Mouse (Mus musculus) liver, embryonic 12.5 days (tissue): ENCODE data around the gene Pygb. TPM values are rescaled to one million over a fixed set of nuclear protein-coding genes. Genes with fewer than 3 reads are reported as not detected.

Experiments used
- ATAC-seq: fragments of 200-750 bp; cut with Nextera tagmentation; 2 replicates; pipeline ENCODE4 v1.8.0; 2017; ENCODE audit warnings: moderate number of reproducible peaks, mild to moderate bottlenecking, moderate library complexity
- H3K27ac ChIP-seq: fragments of 300-500 bp; sonication (generic); 2 replicates; pipeline ENCODE4 v1.5.1; 2016; ENCODE audit warnings: mild to moderate bottlenecking
- H3K27me3 ChIP-seq: fragments of 300-500 bp; sonication (generic); replicated peaks from 2 replicates; pipeline ENCODE4 v1.6.1; 2016; ENCODE audit warnings: mild to moderate bottlenecking, moderate library complexity
- H3K36me3 ChIP-seq: fragments of 300-500 bp; sonication (generic); 2 replicates; pipeline ENCODE4 v1.6.1; 2016; ENCODE audit warnings: mild to moderate bottlenecking, moderate library complexity
- H3K4me1 ChIP-seq: fragments of 300-500 bp; sonication (generic); 2 replicates; pipeline ENCODE4 v1.6.1; 2016
- H3K4me2 ChIP-seq: fragments of 300-500 bp; sonication (generic); 2 replicates; pipeline ENCODE4 v1.6.1; 2016; ENCODE audit warnings: mild to moderate bottlenecking, moderate library complexity
- H3K4me3 ChIP-seq: fragments of 300-500 bp; sonication (generic); 2 replicates; pipeline ENCODE4 v1.5.1; 2016; ENCODE audit warnings: mild to moderate bottlenecking, moderate library complexity
- H3K9ac ChIP-seq: fragments of 300-500 bp; sonication (generic); 2 replicates; pipeline ENCODE4 v1.6.1; 2016; ENCODE audit warnings: mild to moderate bottlenecking, moderate library complexity
- H3K9me3 ChIP-seq: fragments of 300-500 bp; sonication (generic); replicated peaks from 2 replicates; pipeline ENCODE4 v1.6.1; 2016; ENCODE audit warnings: mild to moderate bottlenecking, moderate library complexity
- WGBS: fragments of 180-500 bp; shearing (Covaris S2); methylation state at CpG from one replicate; pipeline ENCODE4 v1.1.7; 2016; ENCODE audit not compliant: insufficient replicate concordance; 5-methylcytosine and 5-hydroxymethylcytosine counted together
- polyA plus RNA-seq: library from polyadenylated mRNA; unstranded; fragments of >200 nt; fragmentation: Nextera tagmentation; extraction: Ambion mirVana; gene quantifications from 2 replicates; pipeline ENCODE4 v1.2.1, GENCODE M21; 2016

Gene Pygb
- polyA plus RNA-seq, 1 experiment from 2014 or later, result 34.0 TPM

- H3K9me3 ChIP-seq, result no peaks in the 10 kb centered on the region
- peaks cover 88% of the 10 kb centered on the region for H3K36me3 ChIP-seq
- H3K4me3 ChIP-seq, result no peak overlapping the region
- H3K27ac ChIP-seq, result no peak overlapping the region
- no peak overlapping the region for H3K9ac ChIP-seq
- H3K4me1 ChIP-seq, result no peaks in the 10 kb centered on the region
- H3K27me3 ChIP-seq, result no peaks in the 10 kb centered on the region
- H3K4me2 ChIP-seq, result no peak overlapping the region
- ATAC-seq, result no peak
- WGBS, result 73% methylated on average over 2 of the region's 2 CpGs
Observed at GRCm38 (mm10) chr2:150830011-150830410, 43.5 kb downstream of the Pygb start.

GRCm38 (mm10) chr2:150830911-150831441 is 44.4 kb downstream of the Pygb start:
- H3K9me3 ChIP-seq, result no peaks in the 10 kb centered on the region
- H3K4me1 ChIP-seq, result no peaks in the 10 kb centered on the region
- ATAC-seq, result no peak; the same call in 1 of the 2 replicates
- H3K27ac ChIP-seq, result no peak overlapping the region
- H3K27me3 ChIP-seq, result no peaks in the 10 kb centered on the region
- no peak overlapping the region for H3K9ac ChIP-seq
- no peak overlapping the region for H3K4me3 ChIP-seq
- H3K36me3 ChIP-seq, result peaks cover 83% of the 10 kb centered on the region
- H3K4me2 ChIP-seq, result no peak overlapping the region
- 77% methylated on average over 3 of the region's 3 CpGs for WGBS

- Histone ChIP-seq H3K36me3 (peaks cover 74% of the 10 kb centered on the region), H3K4me3 (no peak overlapping the region), H3K4me2 (no peak overlapping the region), H3K9ac (no peak overlapping the region), H3K9me3 (no peaks in the 10 kb centered on the region), H3K4me1 (no peaks in the 10 kb centered on the region), H3K27me3 (no peaks in the 10 kb centered on the region), H3K27ac (no peak overlapping the region)
- WGBS, result 84% methylated on average over 7 of the region's 7 CpGs
- no peak for ATAC-seq
Observed at GRCm38 (mm10) chr2:150832029-150832428, 45.5 kb downstream of the Pygb start.

- 79% methylated on average over 7 of the region's 7 CpGs for WGBS
- Histone ChIP-seq H3K4me2 (no peak overlapping the region), H3K36me3 (peaks cover 54% of the 10 kb centered on the region), H3K9ac (no peak overlapping the region), H3K9me3 (no peaks in the 10 kb centered on the region), H3K27me3 (no peaks in the 10 kb centered on the region), H3K4me3 (no peak overlapping the region), H3K27ac (no peak overlapping the region), H3K4me1 (peaks cover 4% of the 10 kb centered on the region; the same call in 1 of the 2 replicates)
- ATAC-seq, result no peak
Observed at GRCm38 (mm10) chr2:150834616-150835015, 48.1 kb downstream of the Pygb start.

GRCm38 (mm10) chr2:150835975-150836374 is 49.4 kb downstream of the Pygb start:
- Histone ChIP-seq H3K9ac (no peak overlapping the region), H3K4me2 (no peak overlapping the region), H3K4me1 (peaks cover 4% of the 10 kb centered on the region; the same call in 1 of the 2 replicates), H3K27me3 (no peaks in the 10 kb centered on the region), H3K9me3 (no peaks in the 10 kb centered on the region), H3K27ac (no peak overlapping the region), H3K36me3 (peaks cover 40% of the 10 kb centered on the region), H3K4me3 (no peak overlapping the region)
- no peak for ATAC-seq
- 89% methylated on average over 4 of the region's 4 CpGs for WGBS

GRCm38 (mm10) chr2:150836906-150837305 is 50.4 kb downstream of the Pygb start:
- Histone ChIP-seq H3K4me3 (no peak overlapping the region), H3K36me3 (peaks cover 31% of the 10 kb centered on the region), H3K4me2 (no peak overlapping the region), H3K9ac (no peak overlapping the region), H3K27ac (no peak overlapping the region), H3K27me3 (no peaks in the 10 kb centered on the region), H3K4me1 (peaks cover 4% of the 10 kb centered on the region; the same call in 1 of the 2 replicates), H3K9me3 (no peaks in the 10 kb centered on the region)
- ATAC-seq, result no peak
- WGBS, result 56% methylated on average over 15 of the region's 15 CpGs

GRCm38 (mm10) chr2:150837781-150838180 is 51.2 kb downstream of the Pygb start:
- 81% methylated on average over 3 of the region's 3 CpGs for WGBS
- no peak; the same call in 1 of the 2 replicates for ATAC-seq
- Histone ChIP-seq H3K27ac (no peak overlapping the region), H3K4me1 (peaks cover 4% of the 10 kb centered on the region; the same call in 1 of the 2 replicates), H3K4me2 (no peak overlapping the region), H3K36me3 (peaks cover 22% of the 10 kb centered on the region), H3K9ac (no peak overlapping the region), H3K9me3 (no peaks in the 10 kb centered on the region), H3K27me3 (no peaks in the 10 kb centered on the region), H3K4me3 (no peak overlapping the region)

- Histone ChIP-seq H3K36me3 (peaks cover 13% of the 10 kb centered on the region), H3K4me2 (no peak overlapping the region), H3K27me3 (no peaks in the 10 kb centered on the region), H3K27ac (no peak overlapping the region), H3K9ac (no peak overlapping the region), H3K9me3 (no peaks in the 10 kb centered on the region), H3K4me3 (no peak overlapping the region), H3K4me1 (peaks cover 4% of the 10 kb centered on the region; the same call in 1 of the 2 replicates)
- WGBS, result 61% methylated on average over 12 of the region's 12 CpGs
- ATAC-seq, result 0 out of 2 replicates have a peak, but pooled peaks have one; percentile 16
Observed at GRCm38 (mm10) chr2:150839686-150840471, 53.3 kb downstream of the Pygb start.

GRCm38 (mm10) chr2:150841109-150841508 is 54.6 kb downstream of the Pygb start:
- Histone ChIP-seq H3K27me3 (no peaks in the 10 kb centered on the region), H3K9me3 (no peaks in the 10 kb centered on the region), H3K4me1 (peaks cover 4% of the 10 kb centered on the region; the same call in 1 of the 2 replicates), H3K9ac (no peak overlapping the region), H3K36me3 (peaks cover 6% of the 10 kb centered on the region), H3K27ac (no peak overlapping the region), H3K4me3 (no peak overlapping the region), H3K4me2 (no peak overlapping the region)
- ATAC-seq, result no peak
- 70% methylated on average over 11 of the region's 11 CpGs for WGBS

- Histone ChIP-seq H3K27ac (no peak overlapping the region), H3K9ac (no peak overlapping the region), H3K4me1 (peaks cover 4% of the 10 kb centered on the region; the same call in 1 of the 2 replicates), H3K4me2 (no peak overlapping the region), H3K9me3 (no peaks in the 10 kb centered on the region), H3K27me3 (no peaks in the 10 kb centered on the region), H3K36me3 (peaks cover 5% of the 10 kb centered on the region; the same call in 1 of the 2 replicates), H3K4me3 (no peak overlapping the region)
- ATAC-seq, result no peak
- 64% methylated on average over 7 of the region's 7 CpGs for WGBS
Observed at GRCm38 (mm10) chr2:150842049-150842461, 55.5 kb downstream of the Pygb start.

- ATAC-seq, result no peak
- WGBS, result 78% methylated on average over 1 of the region's 1 CpGs
- H3K4me2 ChIP-seq, result no peak overlapping the region
Observed at GRCm38 (mm10) chr2:150844798-150845197, 58.3 kb downstream of the Pygb start.

GRCm38 (mm10) chr2:150847436-150847995 is 61.0 kb downstream of the Pygb start:
- H3K27me3 ChIP-seq, result no peaks in the 10 kb centered on the region
- H3K9me3 ChIP-seq, result no peaks in the 10 kb centered on the region
- no peaks in the 10 kb centered on the region for H3K36me3 ChIP-seq
- no peak for ATAC-seq
- H3K4me3 ChIP-seq, result no peak overlapping the region
- H3K27ac ChIP-seq, result no peak overlapping the region
- 82% methylated on average over 8 of the region's 8 CpGs for WGBS
- H3K4me1 ChIP-seq, result no peaks in the 10 kb centered on the region; the same call in 1 of the 2 replicates
- H3K9ac ChIP-seq, result no peak overlapping the region
- no peak overlapping the region for H3K4me2 ChIP-seq

More at GRCm38 (mm10) chr2:150844798-150845197, 58.3 kb downstream of the Pygb start:
- no peaks in the 10 kb centered on the region for H3K9me3 ChIP-seq
- no peaks in the 10 kb centered on the region for H3K36me3 ChIP-seq
- no peaks in the 10 kb centered on the region for H3K4me1 ChIP-seq
- H3K27me3 ChIP-seq, result no peaks in the 10 kb centered on the region
- H3K27ac ChIP-seq, result no peak overlapping the region
- H3K4me3 ChIP-seq, result no peak overlapping the region
- H3K9ac ChIP-seq, result no peak overlapping the region
